Mouse (Mus musculus) adrenal gland, postnatal 25 days (tissue): ENCODE data around the gene Dlx6. TPM values are rescaled to one million over a fixed set of nuclear protein-coding genes. Genes with fewer than 3 reads are reported as not detected.

Experiments used
- DNase-seq: peaks from one replicate; pipeline ENCODE4 v3.0.0; 2021; ENCODE audit warnings: mixed read lengths
- total RNA-seq: library from RNA; stranded (reverse); gene quantifications from 2 replicates; pipeline ENCODE4 v1.2.3, GENCODE M21; 2021

The Dlx6 gene
- total RNA-seq, 1 experiment from 2014 or later, result 0.33 TPM

DNA sequence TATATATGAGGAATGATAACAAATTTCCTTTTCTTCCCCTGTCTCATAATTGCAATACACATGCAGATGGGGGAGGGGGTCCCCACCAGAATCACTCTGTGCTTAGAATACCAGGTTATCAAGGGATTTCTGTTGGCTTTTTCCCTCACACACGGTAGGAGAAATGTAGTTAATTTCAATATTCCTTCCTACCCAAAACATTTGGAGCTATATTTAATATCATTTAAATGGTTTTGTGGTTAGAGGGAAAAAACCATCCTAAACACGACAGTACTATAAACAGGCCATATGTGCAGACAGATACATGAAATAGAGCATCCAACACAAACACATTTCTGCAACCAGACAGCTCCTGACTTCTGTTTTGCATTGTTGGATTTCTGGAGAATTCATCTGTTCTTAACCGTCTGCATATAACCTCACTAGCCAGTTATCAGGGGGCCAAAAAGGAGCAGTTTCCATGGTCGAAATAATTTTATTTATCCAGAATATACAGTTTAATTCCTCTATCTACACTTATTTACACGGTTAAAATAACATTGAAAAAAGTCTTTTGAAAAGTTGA, 14.3 kb downstream of the Dlx6 start:
- DNase-seq, result no peak

- DNase-seq, result no peak
Measured at GRCm38 (mm10) chr6:6877981-6878840, 15.1 kb downstream of the Dlx6 start.

DNA sequence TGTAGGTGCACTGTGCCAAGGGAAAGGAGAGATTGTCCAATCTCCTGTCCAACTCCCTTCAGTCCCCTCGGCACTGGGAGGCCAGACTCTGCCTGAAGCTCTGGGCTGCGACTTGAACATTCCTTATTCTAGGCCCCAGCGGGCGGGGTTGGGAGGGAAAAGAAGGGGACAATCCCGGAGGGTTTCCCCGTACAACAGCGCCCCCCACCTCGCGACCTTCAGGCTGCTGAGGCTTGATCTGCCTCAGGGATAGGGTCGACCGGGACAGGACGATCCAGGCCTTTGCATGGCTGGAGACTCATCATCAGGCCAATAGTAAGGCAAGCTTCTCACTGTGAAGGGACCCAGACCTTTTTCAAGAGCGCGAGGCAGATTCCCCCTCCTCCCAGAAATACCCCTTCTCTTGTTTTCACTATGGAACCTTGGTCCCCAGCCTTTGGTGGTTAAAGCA, 15.7 kb downstream of the Dlx6 start:
- DNase-seq, result no peak

DNA sequence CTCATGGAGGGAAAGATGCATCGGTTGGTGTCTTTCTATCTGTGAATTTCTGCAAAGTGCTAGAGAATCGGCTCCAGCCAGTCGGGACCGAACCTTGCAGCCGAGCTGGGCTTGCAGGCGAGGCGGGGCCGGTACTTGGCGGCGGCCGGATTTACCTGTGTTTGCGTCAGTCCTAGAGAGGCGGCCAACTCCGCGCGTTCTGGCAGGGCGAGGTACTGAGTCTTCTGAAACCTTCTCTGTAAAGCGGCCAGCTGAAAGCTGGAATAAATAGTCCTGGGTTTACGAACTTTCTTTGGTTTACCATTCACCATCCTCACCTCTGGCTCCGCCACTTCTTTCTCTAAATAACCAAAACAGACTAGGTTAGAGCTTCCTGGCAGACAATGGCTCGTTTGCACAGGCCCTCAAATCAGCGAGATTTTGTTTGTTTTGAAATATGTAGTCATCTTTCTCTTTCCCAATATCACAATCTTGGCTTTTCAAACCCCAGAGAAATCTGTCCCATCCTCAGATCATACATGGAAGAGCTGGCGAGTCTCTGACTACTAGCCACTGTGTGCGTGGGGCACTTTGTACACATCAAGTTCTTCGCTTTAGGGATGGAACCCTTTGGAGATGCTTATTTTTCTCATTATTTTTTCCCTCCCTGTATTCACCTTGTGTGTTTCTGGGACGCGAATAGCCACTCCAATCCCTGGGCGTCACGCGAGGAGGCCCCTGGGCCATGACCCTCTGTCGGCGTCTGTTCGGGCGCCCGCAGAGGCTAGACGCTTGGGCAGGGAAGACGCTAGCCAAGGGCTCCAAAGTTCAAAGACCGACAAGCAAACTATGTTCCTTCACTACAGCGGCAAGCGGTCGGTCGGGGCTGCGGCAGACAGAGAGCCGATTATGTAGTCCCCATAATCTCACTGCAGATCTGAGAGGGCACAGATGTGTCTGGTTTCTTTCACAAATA, 16.5 kb downstream of the Dlx6 start:
- no peak for DNase-seq

DNA sequence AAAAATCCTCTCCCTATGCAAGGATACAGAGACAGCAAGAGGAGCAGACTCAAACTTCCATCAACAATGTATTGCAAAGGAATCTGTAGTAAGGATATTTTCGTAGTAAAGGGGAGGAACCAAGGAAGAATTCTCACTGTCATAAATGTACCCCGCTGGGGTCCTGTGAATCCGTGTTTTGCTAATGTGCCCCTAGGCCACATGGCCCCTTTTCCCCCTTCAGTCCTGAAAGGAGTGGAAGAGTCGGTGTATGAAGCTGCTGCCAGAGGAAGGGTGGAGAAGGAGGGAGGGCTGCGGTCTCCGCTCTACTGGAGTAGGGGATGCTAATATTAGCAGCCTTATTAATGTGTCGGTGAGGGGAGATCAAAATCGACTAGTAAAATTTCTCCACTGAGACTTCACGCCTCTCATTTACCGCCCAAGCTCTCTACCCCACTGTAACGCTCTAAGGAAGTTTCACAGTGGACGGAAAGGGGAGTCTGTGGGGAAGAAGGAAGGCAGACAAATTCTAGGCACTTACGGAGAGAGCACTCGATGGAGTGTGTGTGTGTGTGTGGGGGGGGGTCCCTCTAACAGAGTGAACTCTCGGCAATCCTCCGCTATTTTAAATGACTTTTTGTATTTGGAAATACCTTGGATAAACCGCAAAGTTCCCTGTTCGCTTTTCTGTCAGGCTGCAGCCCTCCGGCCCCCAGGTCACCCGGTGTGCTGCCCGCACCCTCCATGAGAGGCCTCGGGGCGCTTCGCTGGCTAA, 17.4 kb downstream of the Dlx6 start:
- DNase-seq, result no peak

GRCm38 (mm10) chr6:6881115-6881637, 18.0 kb downstream of the Dlx6 start:
- no peak for DNase-seq

- DNase-seq, result no peak
Measured at GRCm38 (mm10) chr6:6881638-6882190, 18.6 kb downstream of the Dlx6 start, which contains the start of gene Dlx5. Gene Dlx5, minus strand, starts transcription at chr6:6882085.

GRCm38 (mm10) chr6:6882266-6882797, 19.2 kb downstream of the Dlx6 start:
- no peak for DNase-seq

DNA sequence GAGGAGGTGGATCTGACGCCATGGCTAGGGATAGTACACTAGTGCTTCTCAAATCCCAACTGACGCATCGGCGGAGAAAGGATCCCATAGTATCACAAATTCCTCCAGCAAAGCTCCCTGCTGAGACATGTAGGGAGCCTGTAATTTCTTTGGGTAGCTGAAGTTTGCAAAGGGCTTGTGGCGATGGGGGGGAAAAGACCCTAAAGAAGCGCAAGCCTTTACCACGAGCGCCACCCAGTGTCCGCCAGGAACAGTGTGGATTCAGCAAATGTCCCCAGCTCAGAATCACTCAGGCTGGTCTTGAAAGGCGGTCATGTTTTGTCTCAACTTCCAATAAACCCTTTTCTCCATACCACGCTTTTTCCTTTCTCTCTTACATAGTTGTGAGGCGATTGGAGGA, 21.8 kb downstream of the Dlx6 start:
- peak; percentile 53 for DNase-seq

DNA sequence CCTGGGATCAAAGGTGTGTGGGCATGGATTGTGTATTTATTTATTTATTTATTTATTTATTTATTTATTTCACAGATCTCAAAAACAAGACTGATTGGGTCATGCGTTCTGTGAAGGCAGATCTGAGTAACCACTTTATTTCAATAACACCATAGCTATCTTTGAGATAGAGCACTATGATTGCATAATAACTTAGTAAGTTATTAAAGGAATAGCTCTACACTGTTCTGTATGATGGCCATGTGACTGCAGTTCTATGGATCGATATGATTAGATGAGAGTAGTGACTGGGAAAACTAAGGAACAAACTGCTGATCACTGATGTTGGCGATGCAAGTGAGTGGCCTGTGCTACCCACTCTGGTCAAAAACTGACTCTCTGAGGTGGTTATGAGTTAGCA, 23.1 kb downstream of the Dlx6 start:
- DNase-seq, result no peak

- DNase-seq, result no peak
Measured at GRCm38 (mm10) chr6:6890047-6890446, 26.9 kb downstream of the Dlx6 start.

GRCm38 (mm10) chr6:6909586-6909985, 46.5 kb downstream of the Dlx6 start:
- peak; percentile 53 for DNase-seq

GRCm38 (mm10) chr6:6914304-6914703, 51.2 kb downstream of the Dlx6 start:
- DNase-seq, result no peak

DNA sequence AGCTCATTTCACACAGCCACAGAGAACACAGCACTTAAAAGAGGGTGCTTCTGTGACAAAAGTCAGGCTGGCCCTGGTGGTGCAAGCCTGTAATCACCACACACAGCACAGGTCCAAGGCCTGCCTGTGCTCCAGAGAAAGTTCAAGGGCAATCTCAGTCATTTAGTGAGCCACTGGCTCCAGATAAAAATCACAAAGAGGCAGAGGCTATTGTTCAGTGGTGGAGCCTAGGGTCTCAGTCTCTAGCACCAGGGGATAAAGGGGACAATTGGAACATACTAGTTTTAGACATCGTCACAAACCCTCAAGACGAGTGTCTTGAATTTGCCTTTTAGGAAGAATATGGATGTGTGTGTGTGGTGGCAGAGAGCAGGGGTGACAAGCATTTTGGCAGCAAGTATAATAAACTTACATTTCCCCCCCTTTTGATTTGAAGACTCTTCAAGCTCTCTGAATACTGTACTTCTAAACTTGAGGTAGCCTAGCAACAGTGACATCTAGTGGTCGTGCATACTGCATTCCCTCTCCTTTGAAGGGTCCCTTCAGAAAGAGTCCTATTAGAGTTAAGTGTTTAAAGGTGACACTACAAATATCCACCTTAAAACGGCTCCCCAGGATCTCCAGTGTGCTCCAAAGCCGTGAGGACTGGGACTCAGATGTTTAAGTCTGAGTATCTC, 51.9 kb downstream of the Dlx6 start:
- DNase-seq, result peak; percentile 10

GRCm38 (mm10) chr6:6915526-6915915, 52.4 kb downstream of the Dlx6 start:
- DNase-seq, result no peak

GRCm38 (mm10) chr6:6917334-6917733, 54.2 kb downstream of the Dlx6 start:
- DNase-seq, result no peak
